Mouse (Mus musculus): ENCODE measurements around the gene Srgap1.

DNA sequence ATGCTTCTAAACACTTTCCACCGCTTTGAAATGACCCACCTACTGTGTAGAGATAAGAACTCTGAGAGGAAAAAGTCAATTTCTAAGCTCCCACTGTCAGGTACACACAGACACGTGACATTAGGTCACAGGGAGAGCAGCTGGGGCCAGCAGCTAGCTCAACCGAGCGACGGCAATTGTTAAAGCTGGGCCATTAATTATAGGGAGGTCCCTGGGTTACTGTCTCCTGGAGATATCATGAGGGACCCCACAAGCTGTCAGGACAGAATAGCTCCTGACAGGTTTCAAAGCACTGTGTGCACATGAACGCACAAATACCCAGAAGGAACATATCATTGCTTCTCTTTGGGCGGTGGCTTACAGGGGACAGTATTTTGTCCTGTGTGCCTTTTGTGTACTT, 229.1 kb downstream of the Srgap1 start:
- TF ChIP-seq CTCF (IDR thresholded peaks at IDR 0.05; ENCODE audit: extremely low read depth, insufficient read length, insufficient replicate concordance, low read depth, low read length), result no peak
- no peak for TF ChIP-seq POLR2A (IDR thresholded peaks at IDR 0.05; ENCODE audit: low read depth, low read length)
